Mouse (Mus musculus): ENCODE measurements at regions not wholly inside any gene's neighbourhood (a gene's known extent, or its start where the extent isn't known, plus 50 kb on each side); places are given as distances from the start of the nearest gene placed in this dataset.
A peak's percentile ranks its signal among the peaks of the same experiment; 100 is the strongest.

DNA sequence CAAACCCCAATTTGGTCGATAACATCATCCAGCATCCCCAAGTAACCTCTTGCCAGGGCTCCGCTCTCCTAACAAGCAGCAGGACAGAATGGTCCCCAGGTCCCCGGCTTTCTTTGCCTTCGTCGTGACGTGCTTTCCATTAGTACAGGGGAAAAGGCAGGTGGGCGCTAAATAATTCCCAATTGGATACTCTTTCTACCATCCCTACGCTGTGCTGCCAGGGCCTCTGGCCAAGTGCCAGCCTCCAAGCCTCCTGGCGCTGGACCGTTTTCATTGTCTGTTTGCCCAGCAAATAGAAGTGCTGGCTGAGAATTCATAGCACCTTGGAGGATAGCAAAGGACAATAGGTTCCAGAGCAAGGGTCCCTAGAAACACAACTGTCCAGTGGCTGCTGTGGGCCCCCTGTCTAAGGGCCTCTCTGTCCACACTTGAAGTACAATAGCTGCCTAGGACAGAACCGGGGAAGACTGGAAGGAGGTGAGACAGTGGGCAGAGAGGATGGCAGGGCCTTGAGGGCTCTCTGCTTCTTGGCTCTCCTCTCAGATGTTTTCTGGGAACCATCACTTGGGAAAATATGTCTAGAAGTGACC lies 298.9 kb downstream of the Bcor start:
- DNase-seq, result no peak

DNA sequence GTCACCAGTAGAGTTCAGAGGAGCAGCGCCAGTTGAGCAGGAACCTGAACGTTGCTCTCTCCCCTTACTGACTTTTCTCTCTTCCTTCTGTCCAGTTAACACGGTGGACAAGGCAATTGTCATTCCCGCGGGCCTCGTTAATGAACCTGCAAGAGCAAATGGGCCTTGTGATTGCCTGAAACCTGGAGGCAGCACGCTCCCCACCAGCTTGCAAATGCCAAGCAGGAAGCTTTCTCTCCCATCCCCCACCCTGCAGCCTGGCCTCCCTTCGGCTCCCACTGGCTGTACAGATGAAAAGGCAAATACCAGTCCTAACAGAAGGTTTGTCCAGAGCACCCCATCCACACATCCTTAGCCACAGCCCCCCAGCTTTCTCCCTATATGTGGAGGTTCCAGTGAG lies 298.3 kb downstream of the Bcor start:
- DNase-seq, result no peak

DNA sequence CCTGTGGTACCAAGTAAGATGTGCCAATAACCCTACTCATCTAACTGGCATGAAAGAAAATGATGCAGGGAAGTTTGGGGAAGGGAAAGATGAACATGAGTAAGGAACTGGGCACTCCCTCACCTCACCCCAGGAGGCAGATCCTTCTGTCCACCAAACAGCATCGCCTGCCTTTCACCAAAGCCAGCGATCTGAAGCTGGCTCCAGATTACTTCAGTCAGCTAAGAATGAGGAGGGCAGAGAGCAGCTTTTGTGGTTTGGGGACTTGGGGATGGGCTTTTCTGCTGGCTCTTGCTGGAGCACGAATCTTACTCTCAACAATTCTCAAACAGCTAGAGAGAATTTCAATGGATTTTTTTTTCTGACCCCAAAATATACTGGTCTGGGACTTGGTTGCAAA lies 297.0 kb downstream of the Bcor start:
- no peak for DNase-seq

DNA sequence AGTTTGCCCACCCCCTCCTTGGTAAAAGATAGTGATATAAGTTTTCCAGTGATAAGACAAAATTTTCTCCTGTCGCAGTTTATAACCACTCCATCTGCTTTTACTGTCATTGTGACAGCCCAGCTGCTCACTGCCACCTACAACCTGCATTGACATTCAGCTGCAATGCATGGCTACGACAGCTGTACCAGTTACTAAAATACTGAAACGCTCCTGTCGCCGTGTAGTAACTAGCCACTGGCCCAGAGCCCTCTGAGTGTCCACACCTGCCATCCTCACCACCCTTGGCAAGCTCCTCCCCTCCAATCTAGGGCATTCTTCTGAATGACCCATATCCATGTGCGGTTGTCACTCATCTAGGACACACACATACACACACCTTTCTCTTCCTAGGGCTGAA lies 286.2 kb downstream of the Bcor start:
- DNase-seq, result no peak

DNA sequence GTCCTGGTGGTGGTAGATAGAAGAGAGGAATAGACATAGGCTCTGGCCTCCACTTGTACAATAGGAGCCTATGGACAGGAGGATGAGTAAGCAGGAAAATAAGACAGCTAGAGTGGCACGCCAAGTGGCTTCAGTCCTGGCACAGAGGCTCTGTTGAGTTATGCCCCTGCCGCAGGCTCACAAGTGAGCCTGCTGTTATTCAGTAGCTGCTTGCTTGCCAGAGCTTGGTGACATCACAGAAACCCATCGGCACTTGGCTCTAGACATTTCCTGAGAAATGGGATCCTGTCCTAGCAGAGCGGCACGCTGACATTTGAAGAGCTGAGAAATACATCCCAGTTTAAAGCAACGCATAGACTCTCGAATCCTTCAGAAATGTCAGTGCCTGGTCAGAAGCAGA lies 283.5 kb downstream of the Bcor start:
- DNase-seq, result no peak

DNA sequence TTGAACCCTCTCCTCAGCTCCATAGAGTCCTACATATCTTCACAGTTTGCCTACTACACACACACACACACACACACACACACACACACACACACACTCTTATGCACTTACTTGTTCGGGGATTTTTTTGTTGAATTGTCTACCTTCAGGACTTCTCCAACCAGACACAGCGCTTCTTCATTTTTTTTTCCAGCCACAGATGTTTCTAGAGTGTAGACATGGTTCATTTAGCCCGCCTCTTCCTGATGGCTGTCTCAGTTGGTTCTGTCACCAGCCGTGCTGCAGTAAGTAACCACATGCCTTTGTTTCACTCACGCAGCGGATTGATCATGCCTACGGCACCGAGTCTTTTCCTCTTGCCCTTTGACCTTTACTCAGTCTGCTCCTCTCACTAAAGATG lies 282.1 kb downstream of the Bcor start:
- no peak for DNase-seq

DNA sequence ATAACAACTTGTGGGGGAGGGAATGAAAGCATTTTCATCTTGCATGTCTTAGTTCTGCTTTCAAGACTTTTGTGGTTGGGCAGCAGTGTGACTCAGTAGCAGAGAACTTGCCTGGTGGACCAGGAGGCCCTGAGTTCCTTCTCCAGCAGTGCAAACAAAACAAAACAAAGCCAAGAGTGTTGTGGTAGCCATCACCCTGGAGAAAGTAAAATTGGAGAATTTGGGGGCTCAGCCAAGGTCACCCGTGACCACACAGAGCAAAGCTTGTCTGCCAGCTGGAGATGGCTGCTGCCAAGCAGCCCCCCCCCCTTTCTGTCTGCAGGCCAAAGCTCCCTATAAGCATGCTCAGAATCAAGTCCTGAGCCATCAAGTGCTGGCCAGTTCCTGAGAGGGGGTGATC lies 279.2 kb downstream of the Bcor start:
- peak in 1 of 2 experiments; percentile 25 for DNase-seq

DNA sequence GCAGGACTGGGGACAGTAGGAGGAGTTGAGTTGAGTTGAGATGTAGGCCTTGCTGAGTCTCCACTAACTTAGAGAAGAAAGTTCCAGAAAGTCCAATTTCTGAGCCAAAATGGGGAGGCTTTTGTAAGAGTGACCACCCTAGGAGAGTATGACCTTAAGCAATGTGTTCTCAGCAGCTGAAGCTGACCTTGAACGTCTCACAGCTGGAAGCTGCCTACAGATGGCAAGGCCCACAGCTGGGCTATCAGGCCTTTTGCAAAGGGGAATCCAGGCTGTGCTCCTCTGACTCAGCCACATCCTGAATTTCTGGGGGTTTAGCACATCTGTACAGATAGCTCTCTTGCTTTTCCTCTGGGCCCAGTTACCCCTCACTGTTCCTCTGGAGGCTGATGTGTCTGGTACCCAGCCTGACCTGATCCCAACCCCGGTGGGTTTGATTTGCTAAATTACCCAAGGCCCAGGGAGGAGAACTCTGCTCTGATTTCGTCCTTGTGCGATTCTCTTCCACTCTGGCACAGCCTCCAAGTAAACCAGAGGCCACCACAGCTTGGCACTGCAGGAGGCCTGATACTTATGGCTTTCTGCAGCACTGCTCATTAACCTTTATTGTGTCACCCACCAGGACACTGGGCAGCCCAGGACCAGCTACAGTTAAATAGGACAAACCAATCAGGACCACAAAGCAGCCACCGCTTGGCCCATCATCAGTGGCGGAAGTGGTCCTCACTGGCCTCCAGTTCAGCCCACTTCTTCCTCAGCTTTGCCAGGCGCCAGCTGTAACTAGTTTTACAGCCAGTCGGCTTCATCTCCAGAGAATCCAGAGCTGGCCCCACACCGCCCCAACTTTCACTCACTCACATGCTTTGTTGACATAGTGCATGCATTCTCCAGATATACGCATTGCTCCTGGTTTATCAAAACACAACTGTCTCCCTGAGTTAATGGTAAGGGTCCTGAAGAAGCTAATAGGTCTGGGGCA lies 276.1 kb downstream of the Bcor start:
- DNase-seq, result peak in 1 of 2 experiments; percentile 30

DNA sequence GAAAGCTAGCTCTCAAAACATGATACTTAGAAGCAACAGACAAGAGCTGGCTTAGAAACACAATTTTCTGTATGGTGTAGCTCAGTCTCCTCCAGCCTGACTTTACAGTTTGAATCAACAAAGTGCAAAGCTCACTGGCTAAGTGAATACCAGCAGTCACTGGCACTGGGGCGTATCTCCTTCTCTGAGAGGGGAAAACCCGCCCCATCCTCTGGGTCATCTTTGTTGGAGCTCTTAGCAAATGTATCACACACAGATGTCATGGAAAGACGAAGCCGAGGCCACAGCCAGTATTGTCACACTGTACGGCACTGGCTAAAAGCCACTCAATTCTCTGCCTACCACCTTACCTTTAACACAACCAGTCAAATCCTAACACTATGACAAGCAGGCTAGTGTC lies 267.8 kb downstream of the Bcor start:
- DNase-seq, result no peak

DNA sequence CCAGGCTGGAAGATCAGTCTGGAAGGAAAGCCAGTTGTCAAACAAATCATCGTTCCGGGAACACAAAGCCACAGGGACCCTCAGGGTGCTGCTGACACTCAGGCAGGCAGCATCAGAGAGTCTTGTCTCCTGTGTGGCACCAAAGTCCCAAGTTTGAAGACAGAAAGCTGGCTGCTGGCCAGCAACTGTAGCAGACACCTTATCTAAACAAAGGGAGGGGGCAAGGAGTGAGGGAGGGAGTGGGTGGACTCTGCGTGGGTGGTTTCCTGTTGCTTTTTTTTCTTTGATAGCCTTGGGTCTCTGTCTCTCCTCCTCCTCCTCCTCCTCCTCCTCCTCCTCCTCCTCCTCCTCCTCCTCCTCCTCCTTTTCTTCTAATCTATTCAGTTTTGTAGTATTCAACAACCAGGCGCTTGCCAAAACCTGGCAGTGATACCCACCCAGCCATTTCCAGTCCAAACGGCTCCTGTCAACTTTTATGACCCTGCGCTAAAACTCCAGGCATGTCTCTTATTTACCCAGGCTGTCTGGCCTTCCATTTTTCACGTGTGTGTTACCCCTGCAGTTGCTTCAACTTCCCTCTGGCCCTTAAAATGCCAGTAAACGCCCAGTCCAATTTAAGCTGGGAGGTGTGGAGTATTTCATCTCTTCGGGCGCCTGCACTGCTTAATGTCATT lies 266.4 kb downstream of the Bcor start:
- DNase-seq, result peak; percentile 21 to 44

DNA sequence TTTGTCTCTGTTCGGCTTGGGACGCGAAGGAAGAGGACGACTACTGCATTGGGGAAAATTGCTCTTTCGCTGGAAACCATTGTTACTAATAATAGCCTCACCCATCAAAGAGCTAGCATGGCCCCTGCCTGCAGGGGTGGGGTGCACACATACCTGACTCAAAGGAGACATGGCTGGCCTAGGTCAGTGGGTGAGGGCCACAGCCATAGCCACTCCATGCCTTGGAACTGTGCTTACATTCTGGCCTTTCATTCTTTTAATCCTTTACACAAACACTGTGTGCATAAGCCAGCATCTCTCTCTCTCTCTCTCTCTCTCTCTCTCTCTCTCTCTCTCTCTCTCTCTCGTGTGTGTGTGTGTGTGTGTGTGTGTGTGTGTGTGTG lies 265.9 kb downstream of the Bcor start:
- no peak for DNase-seq

DNA sequence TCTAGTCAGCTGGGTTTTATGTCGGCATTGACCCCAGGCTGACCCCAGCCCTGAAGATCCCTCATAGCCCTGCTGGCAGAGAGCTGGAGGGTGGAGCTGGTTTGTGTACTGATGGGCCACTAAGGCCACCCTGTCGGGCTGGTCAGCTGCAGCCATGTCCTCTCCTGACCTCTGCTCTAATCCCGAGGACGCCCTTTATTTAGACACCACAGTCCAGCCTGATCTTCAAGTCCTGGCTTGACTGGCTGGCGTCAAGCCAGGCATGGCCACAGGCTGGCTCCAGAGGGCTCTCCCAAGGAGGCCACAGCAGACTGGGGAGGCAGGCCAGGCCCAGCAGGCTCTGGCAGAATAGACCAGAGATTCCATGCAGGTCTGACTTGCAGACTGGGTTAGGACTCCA lies 264.8 kb downstream of the Bcor start:
- DNase-seq, result peak; percentile 16 to 59

DNA sequence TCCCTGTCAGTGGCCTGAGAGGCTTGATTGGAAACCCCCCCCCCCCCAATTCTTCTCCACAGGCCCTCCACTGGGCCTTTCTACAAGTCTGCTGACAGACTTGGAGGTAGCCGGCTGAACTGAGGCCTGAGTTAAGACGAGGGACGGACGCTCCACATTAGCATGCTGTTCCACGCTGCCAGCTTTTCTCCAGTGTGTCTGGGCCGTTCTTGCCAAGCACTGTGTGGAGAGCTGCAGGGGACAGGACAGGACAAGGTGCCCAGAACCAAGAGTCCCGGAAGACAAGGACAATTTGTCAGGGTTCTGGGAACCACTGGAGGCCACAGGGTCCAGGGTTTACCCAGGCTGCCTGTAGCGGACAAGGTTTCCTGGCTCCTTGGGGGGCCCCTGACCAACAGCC lies 261.9 kb downstream of the Bcor start:
- no peak for DNase-seq

DNA sequence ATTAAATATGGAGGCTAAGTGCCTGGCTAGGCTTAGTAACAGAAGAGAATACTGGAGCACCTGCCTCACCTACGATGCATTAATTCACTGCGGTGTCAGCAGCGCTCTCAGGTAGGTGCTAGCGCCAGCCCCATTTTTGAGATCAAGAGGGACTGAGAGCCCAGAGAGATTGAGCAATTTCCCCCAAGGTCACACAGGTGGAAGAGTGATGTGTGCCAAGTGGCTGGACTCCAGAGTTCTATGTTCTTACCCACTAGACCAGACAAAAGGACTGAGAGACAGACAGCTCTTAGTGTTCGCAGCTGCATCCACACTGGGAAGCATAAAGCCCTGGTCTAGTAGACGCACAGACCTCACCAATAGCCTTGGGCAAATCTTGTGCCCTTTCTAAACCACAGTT lies 261.1 kb downstream of the Bcor start:
- DNase-seq, result peak in 1 of 2 experiments; percentile 25

DNA sequence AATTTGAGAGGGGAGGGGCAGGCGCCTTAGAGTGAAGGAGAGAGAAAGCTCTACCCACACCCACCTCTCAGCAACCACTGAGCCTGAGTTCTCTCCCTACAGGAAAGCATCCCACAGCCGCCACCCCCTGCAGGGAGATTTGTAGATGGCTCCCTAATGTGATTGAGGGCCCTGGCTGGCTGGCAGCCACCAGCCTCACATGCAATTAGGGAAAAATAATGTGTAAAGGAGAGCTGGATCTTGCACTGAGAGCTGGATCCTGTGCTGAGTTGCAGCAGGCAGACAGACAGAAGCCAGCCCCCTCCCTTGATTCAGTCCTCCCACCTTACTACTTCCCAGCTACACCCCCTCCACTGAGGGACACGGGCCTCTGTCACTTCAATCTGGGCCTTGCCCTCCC lies 260.2 kb downstream of the Bcor start:
- no peak for DNase-seq

DNA sequence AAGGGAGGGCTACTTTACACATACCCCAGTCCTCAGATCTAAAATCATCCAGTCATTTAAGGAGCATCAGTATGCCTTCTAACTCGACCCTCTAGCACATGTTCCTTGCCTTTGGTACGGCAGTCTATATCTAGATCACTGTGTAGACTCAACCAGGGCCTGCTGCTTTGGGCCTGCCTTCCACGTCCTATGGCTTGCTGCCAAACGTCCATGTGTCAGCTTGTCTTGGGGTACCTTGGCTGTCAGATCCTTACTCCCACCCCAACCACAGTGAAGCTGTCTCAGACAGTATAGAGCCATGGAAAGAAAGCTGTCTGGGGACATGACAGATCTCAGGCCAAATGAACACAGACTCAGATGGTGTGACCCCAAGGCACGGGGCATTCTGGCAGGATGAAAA lies 258.4 kb downstream of the Bcor start:
- DNase-seq, result peak in 1 of 2 experiments; percentile 33

DNA sequence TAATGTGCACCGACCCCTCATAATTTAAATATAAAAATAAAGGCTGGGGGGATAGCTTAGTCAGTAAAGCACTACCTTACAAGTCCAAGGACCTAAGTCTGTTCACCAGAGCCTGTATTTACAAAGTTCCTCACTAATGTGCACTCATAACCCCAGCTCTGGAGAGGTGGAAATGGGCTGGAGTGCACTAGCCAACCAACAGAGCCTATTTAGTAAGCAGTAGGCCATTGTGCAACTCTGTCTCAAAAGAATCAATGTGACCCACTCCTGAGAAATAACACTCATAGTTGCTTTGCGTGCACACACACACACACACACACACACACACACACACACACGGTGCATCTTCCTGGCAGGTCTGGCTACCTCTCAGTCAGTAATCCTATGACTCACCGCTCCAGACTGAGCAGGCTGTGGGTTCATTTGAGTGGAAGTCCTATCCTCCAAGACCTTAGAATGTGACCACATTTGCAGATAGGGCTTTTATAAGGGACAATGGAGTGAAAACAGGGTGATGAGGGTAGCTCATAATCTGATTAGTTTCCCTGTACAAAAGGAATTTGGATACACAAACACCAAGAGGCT lies 256.9 kb downstream of the Bcor start:
- no peak for DNase-seq

DNA sequence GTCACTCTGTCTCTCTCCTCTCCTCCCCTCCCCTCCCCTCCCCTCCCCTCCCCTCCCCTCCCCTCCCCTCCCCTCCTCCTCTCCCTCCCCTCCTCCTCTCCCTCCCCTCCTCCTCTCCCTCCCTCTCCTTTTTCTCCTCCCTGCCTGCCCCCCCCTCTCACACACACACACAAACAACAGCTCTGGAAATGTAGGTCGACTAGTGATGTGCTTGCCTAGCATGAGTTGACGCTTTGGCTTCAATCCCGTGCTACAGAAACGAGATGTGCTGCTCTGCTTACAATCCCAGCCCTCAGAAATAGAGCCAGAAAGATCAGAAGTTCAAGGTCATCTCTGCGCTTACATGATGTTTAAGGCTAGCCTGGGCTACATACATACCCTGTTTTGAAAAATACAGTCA lies 254.9 kb downstream of the Bcor start:
- no peak for DNase-seq

DNA sequence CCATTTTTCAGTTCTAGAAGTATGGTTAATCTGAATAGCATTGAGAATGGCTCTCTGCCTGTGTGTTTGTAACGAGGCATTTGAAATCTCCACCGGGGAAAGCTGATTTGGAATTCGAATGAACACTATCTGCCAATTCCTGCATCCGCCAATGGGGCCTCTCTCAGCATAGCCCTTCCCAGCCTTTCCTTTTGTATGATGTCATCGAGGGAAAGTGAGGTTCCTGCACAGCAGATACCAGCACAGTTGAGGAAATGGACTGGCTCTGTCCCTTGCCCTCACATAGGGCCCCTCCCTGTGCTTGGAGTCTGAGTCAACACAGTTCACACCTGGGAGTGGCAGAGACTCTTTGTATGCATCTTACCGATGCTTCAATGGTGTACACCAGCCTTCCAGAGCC lies 253.0 kb downstream of the Bcor start:
- no peak for DNase-seq

DNA sequence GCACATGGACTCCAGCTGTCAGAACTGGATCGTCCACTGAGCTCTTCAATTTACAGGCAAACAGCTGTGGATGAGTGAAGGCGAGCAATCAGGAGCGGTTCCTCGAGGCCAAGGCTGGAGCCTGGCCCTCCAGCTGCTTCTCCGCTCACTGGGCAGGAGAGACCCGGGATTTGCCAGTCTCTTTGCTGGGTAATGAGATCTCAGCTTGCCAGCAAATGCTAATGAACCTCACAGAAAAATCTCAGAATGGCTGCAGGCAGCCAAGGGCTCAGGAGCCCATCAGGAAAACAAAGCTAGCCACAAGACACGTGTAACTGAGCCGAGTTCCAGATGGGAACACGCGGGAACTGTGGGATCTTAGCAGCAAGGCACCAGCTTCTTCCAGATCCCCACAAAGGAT lies 244.2 kb downstream of the Bcor start:
- no peak for DNase-seq

DNA sequence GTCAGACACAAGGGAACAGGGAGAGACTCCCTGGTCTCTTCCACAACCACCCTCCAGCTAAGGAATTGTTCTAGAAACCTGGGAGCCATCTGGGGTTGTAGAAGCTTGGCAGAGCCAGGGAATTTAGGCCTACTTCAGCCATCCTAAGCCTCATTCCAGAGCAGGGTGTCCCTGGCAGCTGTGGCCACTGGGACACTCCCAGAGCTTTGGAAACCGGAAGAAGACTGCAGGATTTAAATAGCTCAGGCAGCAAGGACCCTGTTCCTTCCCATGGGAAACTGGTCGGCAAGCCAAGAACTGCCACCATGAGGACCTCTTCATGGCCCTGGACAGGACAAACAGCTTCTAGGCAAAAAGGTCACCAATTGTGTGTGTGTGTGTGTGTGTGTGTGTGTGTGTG lies 239.9 kb downstream of the Bcor start:
- peak; percentile 14 to 58 for DNase-seq

DNA sequence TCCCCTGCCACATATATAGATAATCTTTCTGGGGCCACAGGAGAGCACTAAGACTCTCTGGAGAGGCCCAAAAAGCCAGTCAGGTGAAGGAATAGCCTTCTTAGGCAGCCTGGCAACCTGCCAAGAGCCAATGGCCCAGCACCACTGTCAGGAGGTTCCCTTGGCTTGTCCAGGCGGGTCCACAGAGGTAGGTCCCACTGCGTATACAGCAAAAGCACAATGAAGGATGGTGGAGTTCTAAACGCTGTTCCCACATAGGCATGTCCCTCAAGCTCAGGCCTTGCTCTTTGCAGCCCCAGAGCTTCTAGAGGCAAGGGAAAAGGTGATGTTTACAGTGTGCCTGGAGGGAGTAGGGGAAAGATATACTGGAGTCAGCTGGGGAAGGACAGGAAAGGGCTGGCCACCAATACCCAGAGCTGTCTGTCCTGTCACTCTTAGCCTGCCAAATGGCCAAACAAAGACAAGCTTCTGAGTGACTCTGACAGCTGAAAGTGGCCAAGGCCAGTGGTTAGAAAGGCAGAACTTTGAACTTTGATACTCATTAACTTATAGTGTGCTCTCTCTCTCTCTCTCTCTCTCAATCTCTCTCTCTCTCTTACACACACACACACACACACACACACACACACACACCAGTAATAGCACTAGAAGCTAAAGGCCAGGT lies 235.4 kb downstream of the Bcor start:
- DNase-seq, result no peak
